Mouse (Mus musculus): ENCODE measurements around the gene Anxa4.

DNA sequence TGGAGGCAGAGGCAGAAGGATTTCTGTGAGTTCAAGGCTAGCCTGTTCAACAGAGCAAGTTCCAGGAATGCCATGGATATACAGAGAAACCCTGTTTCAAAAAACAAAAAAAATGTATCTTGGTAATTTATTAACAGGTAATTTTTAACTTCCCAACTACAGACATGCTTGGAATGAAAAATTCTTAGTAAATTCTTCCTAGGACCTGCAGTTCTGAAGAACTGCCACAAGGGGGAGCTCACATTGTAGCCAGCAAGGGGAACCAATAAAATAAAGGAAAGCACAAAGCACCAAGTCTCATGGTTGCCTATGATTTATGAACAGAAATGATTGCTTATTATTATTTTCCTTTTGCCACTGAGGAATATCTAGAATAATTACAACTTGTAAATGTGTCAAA is 46.2 kb downstream of the Anxa4 start:
- TF ChIP-seq POLR2A (IDR thresholded peaks at IDR 0.05; ENCODE audit: control insufficient read depth, extremely low read depth, insufficient read depth, low read length, poor library complexity) (no peak), CTCF (IDR thresholded peaks at IDR 0.05; ENCODE audit: borderline replicate concordance, control insufficient read depth, extremely low read depth, insufficient read depth, low read length, poor library complexity) (no peak)

Measured in thymus, adult 2 months (tissue).